Mouse (Mus musculus) 3T3-L1 (cell line): ENCODE results near the gene Prss16.

Source experiments
- DNase-seq: peaks from one replicate; pipeline ENCODE4 v3.0.0-alpha.2; 2015; ENCODE audit warnings: low read depth, low spot score

The Prss16 gene

DNA sequence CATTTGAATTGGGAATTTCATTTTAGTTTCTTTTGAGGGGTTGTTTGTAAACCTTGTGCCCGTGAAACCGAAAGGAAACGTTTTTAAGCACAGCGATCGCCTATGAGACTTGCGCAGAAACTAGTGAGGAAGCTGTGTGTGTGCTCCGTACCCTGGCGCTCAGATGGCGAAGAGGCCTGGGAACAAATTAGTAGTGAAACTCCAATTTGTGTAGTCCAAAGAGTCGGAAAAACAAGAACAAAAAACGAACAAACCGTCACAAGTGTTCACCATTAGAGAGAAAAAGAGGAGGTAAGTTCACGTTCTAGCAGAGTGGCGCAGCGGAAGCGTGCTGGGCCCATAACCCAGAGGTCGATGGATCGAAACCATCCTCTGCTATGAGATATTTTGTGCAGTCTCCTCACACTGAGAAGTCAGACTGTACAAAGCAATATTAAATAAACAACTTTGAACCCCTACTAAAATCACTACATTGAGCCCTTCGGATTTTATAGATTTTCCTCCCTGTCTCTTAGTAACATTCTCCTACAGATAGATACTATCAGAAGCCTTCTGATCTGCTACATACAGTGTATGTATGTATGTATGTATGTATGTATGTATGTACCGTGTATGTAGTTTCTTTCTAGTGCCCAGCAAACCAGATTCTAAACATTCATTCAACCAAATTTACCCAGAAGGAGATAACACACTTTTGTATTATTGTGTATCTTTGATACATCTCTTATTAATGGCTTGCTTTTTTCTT is 34.6 kb downstream of the Prss16 start:
- DNase-seq: peak; percentile 86

- peak; percentile 92 for DNase-seq
Measured at GRCm38 (mm10) chr13:21974221-21974725, 35.3 kb downstream of the Prss16 start.

- DNase-seq: peak; percentile 52
Measured at GRCm38 (mm10) chr13:21971641-21972040, 37.9 kb downstream of the Prss16 start.

DNA sequence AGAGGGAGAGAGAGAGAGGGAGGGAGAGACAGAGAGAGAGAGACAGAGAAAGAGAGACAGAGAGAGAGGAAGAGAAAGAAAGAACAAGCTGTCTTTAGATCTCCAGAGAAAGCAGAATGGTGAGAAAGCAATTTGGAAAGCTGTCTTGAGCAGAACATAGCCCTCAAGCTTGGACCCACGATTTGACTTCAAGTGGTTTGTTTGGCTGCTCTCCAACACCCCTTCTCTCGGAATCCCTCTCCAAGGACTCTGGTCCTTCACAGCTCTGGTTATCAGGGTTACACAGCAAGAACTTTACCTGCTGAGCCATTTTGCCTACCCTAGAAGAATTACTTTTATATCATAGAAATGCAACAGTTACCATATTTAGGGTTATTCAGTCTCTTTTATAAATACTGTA is 39.7 kb downstream of the Prss16 start:
- no peak for DNase-seq

DNA sequence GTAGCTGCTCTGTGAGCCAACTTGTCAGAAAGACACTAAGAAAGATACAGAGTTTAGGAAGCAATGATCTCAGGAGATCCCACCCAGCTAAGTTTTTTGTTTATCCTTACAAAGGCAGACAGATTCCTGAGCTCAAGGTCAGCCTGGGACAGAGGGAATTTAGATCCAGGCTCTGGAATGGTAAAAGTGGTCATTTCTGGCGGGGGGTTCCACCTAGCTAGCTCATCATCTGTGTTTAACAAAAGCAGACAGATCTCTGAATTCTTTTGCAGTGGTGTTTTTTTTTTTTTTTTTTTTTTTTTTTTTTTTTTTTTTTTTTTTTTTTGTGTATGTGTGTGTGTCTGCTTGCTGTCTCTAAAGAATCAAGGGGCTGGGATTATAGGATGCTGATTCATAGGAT is 40.3 kb downstream of the Prss16 start:
- no peak for DNase-seq
